11 mouse cellular contexts compared by ENCODE assay signal in the genomic region with DNA sequence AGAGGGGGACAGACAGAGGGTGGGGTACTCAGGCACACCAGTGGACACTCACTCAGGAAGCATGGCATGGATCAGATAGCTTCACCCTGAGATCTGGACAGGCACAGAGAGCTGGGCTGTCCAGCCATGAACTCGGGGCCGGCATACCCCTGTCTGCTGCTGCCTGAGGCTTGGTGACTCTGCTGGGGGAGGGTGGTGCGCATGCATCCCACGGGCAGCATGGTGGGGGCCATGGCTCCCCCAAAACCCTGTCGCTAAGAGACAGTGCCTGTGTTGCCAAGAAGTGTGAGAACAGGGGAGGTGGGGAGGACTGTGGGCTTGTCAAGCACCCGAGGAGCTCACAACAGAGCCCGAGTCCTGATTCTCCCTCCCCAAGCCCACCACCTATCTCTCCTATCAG. TPM values are rescaled to one million over a fixed set of nuclear protein-coding genes. Genes with fewer than 3 reads are reported as not detected.
DNase-seq lines count a peak whose midpoint lies in the region; ATAC-seq and TF ChIP-seq lines count a peak whose summit lies in the region.
"Had no signal": no experiment of that assay in that cellular context is flagged by ENCODE, and none has a peak within 500 bp of the region (broad histone marks: within the 10 kb centered on the region; RNA-seq: fewer than 3 reads in every experiment).

No protein-coding gene starts in this region.

- 0 out of 2 replicates have a peak, but pooled peaks have one; percentile 8 for ATAC-seq in heart, postnatal 0 days (ENCODE audit: insufficient read depth, low read depth)
- ATAC-seq in embryonic facial prominence, embryonic 13.5 days (ENCODE audit: insufficient number of reproducible peaks, insufficient read depth, low FRiP score, low TSS enrichment, low read depth): peak; percentile 33; the same call in 1 of the 2 replicates
- no peak for ATAC-seq in intestine, embryonic 16.5 days

- no peak for TF ChIP-seq CTCF in heart, postnatal 0 days (IDR thresholded peaks at IDR 0.05; ENCODE audit: low read depth)
- TF ChIP-seq CTCF in olfactory bulb, adult 2 months (IDR thresholded peaks at IDR 0.05; ENCODE audit: insufficient read depth, low read depth, low read length): no peak

- peaks cover 23% of the 10 kb centered on the region for H3K27me3 ChIP-seq in heart, postnatal 0 days (ENCODE audit: control insufficient read depth, insufficient read depth, low read length)
- peaks cover 26% of the 10 kb centered on the region for H3K27me3 ChIP-seq in embryonic facial prominence, embryonic 13.5 days
- H3K27me3 ChIP-seq in intestine, embryonic 16.5 days (replicated peaks; ENCODE audit: control insufficient read depth, insufficient read depth, low read length): no peaks in the 10 kb centered on the region

- no peak for DNase-seq in heart, postnatal 0 days (ENCODE audit: low spot score)
- DNase-seq in heart, postnatal 14 days: no peak
- DNase-seq in layer of hippocampus, adult 18-20 months (ENCODE audit: low spot score in 2 of 2): peak; percentile 83 to 88
- no peak for DNase-seq in adrenal gland, adult 18-20 months (ENCODE audit: low spot score in 2 of 2)
- DNase-seq in MN1 (ENCODE audit: low spot score): no peak
- DNase-seq: thymus, adult 2 months had no signal

- intact Hi-C loops in heart, postnatal 14 days (cut with DNase I): no loop called here

- no peaks in the 10 kb centered on the region for H3K9me3 ChIP-seq in heart, postnatal 0 days (replicated peaks; ENCODE audit: control insufficient read depth, low read length)
- no peaks in the 10 kb centered on the region for H3K9me3 ChIP-seq in embryonic facial prominence, embryonic 13.5 days
- H3K9me3 ChIP-seq in intestine, embryonic 16.5 days (ENCODE audit: control insufficient read depth, low read length): no peaks in the 10 kb centered on the region

- 27% methylated on average over 7 of the region's 7 CpGs for WGBS in heart, postnatal 0 days
- 50% methylated on average over 7 of the region's 7 CpGs for WGBS in embryonic facial prominence, embryonic 13.5 days
- WGBS in olfactory bulb, adult 2 months: 15% methylated on average over 7 of the region's 7 CpGs
- 49% methylated on average over 7 of the region's 7 CpGs for WGBS in intestine, embryonic 16.5 days

- H3K36me3 ChIP-seq in heart, postnatal 0 days (replicated peaks; ENCODE audit: control insufficient read depth, insufficient read depth, low read length): no peaks in the 10 kb centered on the region
- no peaks in the 10 kb centered on the region for H3K36me3 ChIP-seq in embryonic facial prominence, embryonic 13.5 days
- H3K36me3 ChIP-seq in intestine, embryonic 16.5 days (ENCODE audit: control insufficient read depth, insufficient read depth, low read length): no peaks in the 10 kb centered on the region

- no peak overlapping the region for H3K9ac ChIP-seq in heart, postnatal 0 days (replicated peaks; ENCODE audit: low read depth, low read length)
- no peak overlapping the region for H3K9ac ChIP-seq in embryonic facial prominence, embryonic 13.5 days
- no peak overlapping the region for H3K9ac ChIP-seq in intestine, embryonic 16.5 days (ENCODE audit: low read depth, low read length)

- peaks cover 5% of the 10 kb centered on the region; the same call in 1 of the 2 replicates for H3K4me1 ChIP-seq in heart, postnatal 0 days (ENCODE audit: control insufficient read depth, insufficient read depth)
- 0 out of 2 replicates have a peak, but pooled peaks cover 17% of the 10 kb centered on the region for H3K4me1 ChIP-seq in embryonic facial prominence, embryonic 13.5 days
- H3K4me1 ChIP-seq in olfactory bulb, adult 2 months (ENCODE audit: control insufficient read depth, insufficient read depth, low read length): peaks cover 34% of the 10 kb centered on the region
- H3K4me1 ChIP-seq in intestine, embryonic 16.5 days (ENCODE audit: control insufficient read depth, insufficient read depth, low read length): no peaks in the 10 kb centered on the region

- H3K27ac ChIP-seq in heart, postnatal 0 days (ENCODE audit: low read depth): no peak overlapping the region
- H3K27ac ChIP-seq in embryonic facial prominence, embryonic 13.5 days: no peak overlapping the region
- peak overlapping the region; percentile 94 for H3K27ac ChIP-seq in olfactory bulb, adult 2 months (ENCODE audit: insufficient read depth, low read depth, low read length)
- no peak overlapping the region for H3K27ac ChIP-seq in intestine, embryonic 16.5 days (ENCODE audit: low read length)

- no peak for TF ChIP-seq EP300 in heart, postnatal 0 days (IDR thresholded peaks at IDR 0.05; ENCODE audit: low read depth)

- H3K4me2 ChIP-seq in heart, postnatal 0 days (ENCODE audit: low read depth, low read length): no peak overlapping the region
- no peak overlapping the region for H3K4me2 ChIP-seq in embryonic facial prominence, embryonic 13.5 days
- no peak overlapping the region for H3K4me2 ChIP-seq in intestine, embryonic 16.5 days (ENCODE audit: low read depth, low read length)

- no peak overlapping the region for H3K4me3 ChIP-seq in heart, postnatal 0 days (ENCODE audit: low read depth, low read length)
- H3K4me3 ChIP-seq in embryonic facial prominence, embryonic 13.5 days: no peak overlapping the region
- peak overlapping the region; percentile 55 for H3K4me3 ChIP-seq in olfactory bulb, adult 2 months (ENCODE audit: insufficient read depth, low read depth, low read length)
- no peak overlapping the region for H3K4me3 ChIP-seq in intestine, embryonic 16.5 days (ENCODE audit: low read length)

- 0 out of 2 replicates have a peak, but pooled peaks have one; percentile 15 for TF ChIP-seq POLR2A in olfactory bulb, adult 2 months (IDR thresholded peaks at IDR 0.05; ENCODE audit: insufficient read depth, low read depth, low read length)

RNA-seq across cellular contexts. Expression of a gene that starts 0.8 kb away (rescaled TPM):
- 0.08 TPM in 1 of 2 replicates, not detected in the other for total RNA-seq in heart, postnatal 0 days (2014; rRNA removed; ENCODE audit: low replicate concordance)
- polyA plus RNA-seq in heart, postnatal 0 days (2015; fragmentation: Nextera tagmentation; extraction: Ambion mirVana): 0.08 and 0.26 TPM in 2 replicates
- not detected for total RNA-seq in heart, postnatal 14 days (2021)
- 0.60 and 0.83 TPM in 2 replicates for polyA plus RNA-seq in embryonic facial prominence, embryonic 13.5 days (2015; fragmentation: Nextera tagmentation; extraction: Ambion mirVana)
- total RNA-seq in layer of hippocampus, adult 18-20 months (2021): 100 to 1,000 TPM; 653 to 657 TPM
- 357 TPM in 1 of 2 replicates, not detected in the other for polyA plus RNA-seq in olfactory bulb, adult 2 months (2012; ENCODE audit: insufficient read depth, insufficient read length, low replicate concordance, missing spikeins)
- under 1 TPM in 1 of 2 experiments, not detected in 1; 0.13 TPM for total RNA-seq in adrenal gland, adult 18-20 months (2021)
- polyA plus RNA-seq in intestine, embryonic 16.5 days (2015; fragmentation: Nextera tagmentation; extraction: Ambion mirVana): 0.61 TPM in 2 replicates
- total RNA-seq: megakaryocyte, adult 5-6 weeks had no signal
- polyA plus RNA-seq: limb, embryonic 11.5 days had no signal

RNA-seq across cellular contexts. Expression of a gene that starts 13.7 kb away (rescaled TPM):
- not detected in 2 replicates for total RNA-seq in heart, postnatal 0 days (2014; rRNA removed; ENCODE audit: low replicate concordance)
- not detected in 2 replicates for polyA plus RNA-seq in heart, postnatal 0 days (2015; fragmentation: Nextera tagmentation; extraction: Ambion mirVana)
- total RNA-seq in heart, postnatal 14 days (2021): not detected
- polyA plus RNA-seq in embryonic facial prominence, embryonic 13.5 days (2015; fragmentation: Nextera tagmentation; extraction: Ambion mirVana): not detected in 2 replicates
- total RNA-seq in layer of hippocampus, adult 18-20 months (2021): 1 to 10 TPM; 1.7 to 2.2 TPM
- polyA plus RNA-seq in olfactory bulb, adult 2 months (2012; ENCODE audit: insufficient read depth, insufficient read length, low replicate concordance, missing spikeins): not detected in 2 replicates
- total RNA-seq in adrenal gland, adult 18-20 months (2021): not detected
- polyA plus RNA-seq in intestine, embryonic 16.5 days (2015; fragmentation: Nextera tagmentation; extraction: Ambion mirVana): not detected in 2 replicates
- total RNA-seq: megakaryocyte, adult 5-6 weeks had no signal
- polyA plus RNA-seq: limb, embryonic 11.5 days had no signal

RNA-seq across cellular contexts. Expression of a gene that starts 20.6 kb away (rescaled TPM):
- 3.4 and 6.1 TPM in 2 replicates for total RNA-seq in heart, postnatal 0 days (2014; rRNA removed; ENCODE audit: low replicate concordance)
- 0.49 and 0.56 TPM in 2 replicates for polyA plus RNA-seq in heart, postnatal 0 days (2015; fragmentation: Nextera tagmentation; extraction: Ambion mirVana)
- 1 to 10 TPM; 2.5 to 5.5 TPM for total RNA-seq in heart, postnatal 14 days (2021)
- 3.9 and 4.3 TPM in 2 replicates for polyA plus RNA-seq in embryonic facial prominence, embryonic 13.5 days (2015; fragmentation: Nextera tagmentation; extraction: Ambion mirVana)
- 10 to 100 TPM; 46.8 to 50.8 TPM for total RNA-seq in layer of hippocampus, adult 18-20 months (2021)
- not detected in 2 replicates for polyA plus RNA-seq in olfactory bulb, adult 2 months (2012; ENCODE audit: insufficient read depth, insufficient read length, low replicate concordance, missing spikeins)
- total RNA-seq in adrenal gland, adult 18-20 months (2021): 1 to 10 TPM; 4.8 to 5.4 TPM
- polyA plus RNA-seq in intestine, embryonic 16.5 days (2015; fragmentation: Nextera tagmentation; extraction: Ambion mirVana): 1.0 TPM in 2 replicates

RNA-seq across cellular contexts. Expression of a gene that starts 29.0 kb away (rescaled TPM):
- total RNA-seq in heart, postnatal 0 days (2014; rRNA removed; ENCODE audit: low replicate concordance): 48.3 and 85.2 TPM in 2 replicates
- polyA plus RNA-seq in heart, postnatal 0 days (2015; fragmentation: Nextera tagmentation; extraction: Ambion mirVana): 22.6 and 24.2 TPM in 2 replicates
- total RNA-seq in heart, postnatal 14 days (2021): 10 to 100 TPM; 17.7 to 23.0 TPM
- polyA plus RNA-seq in embryonic facial prominence, embryonic 13.5 days (2015; fragmentation: Nextera tagmentation; extraction: Ambion mirVana): 35.0 and 38.4 TPM in 2 replicates
- total RNA-seq in layer of hippocampus, adult 18-20 months (2021): 10 to 100 TPM; 50.9 to 54.2 TPM
- polyA plus RNA-seq in olfactory bulb, adult 2 months (2012; ENCODE audit: insufficient read depth, insufficient read length, low replicate concordance, missing spikeins): not detected in 2 replicates
- 10 to 100 TPM; 21.6 to 31.7 TPM for total RNA-seq in adrenal gland, adult 18-20 months (2021)
- 46.2 and 51.8 TPM in 2 replicates for polyA plus RNA-seq in intestine, embryonic 16.5 days (2015; fragmentation: Nextera tagmentation; extraction: Ambion mirVana)

RNA-seq across cellular contexts. Expression of a gene that starts 32.5 kb away (rescaled TPM):
- total RNA-seq in heart, postnatal 0 days (2014; rRNA removed; ENCODE audit: low replicate concordance): 36.5 and 48.8 TPM in 2 replicates
- polyA plus RNA-seq in heart, postnatal 0 days (2015; fragmentation: Nextera tagmentation; extraction: Ambion mirVana): 82.5 and 83.3 TPM in 2 replicates
- 100 to 1,000 TPM; 129 to 134 TPM for total RNA-seq in heart, postnatal 14 days (2021)
- polyA plus RNA-seq in embryonic facial prominence, embryonic 13.5 days (2015; fragmentation: Nextera tagmentation; extraction: Ambion mirVana): 98.6 and 103 TPM in 2 replicates
- total RNA-seq in layer of hippocampus, adult 18-20 months (2021): 10 to 100 TPM; 20.2 to 22.1 TPM
- not detected in 2 replicates for polyA plus RNA-seq in olfactory bulb, adult 2 months (2012; ENCODE audit: insufficient read depth, insufficient read length, low replicate concordance, missing spikeins)
- total RNA-seq in adrenal gland, adult 18-20 months (2021): 100 to 1,000 TPM in 1 of 2 experiments, 10 to 100 TPM in 1; 79.4 to 114 TPM
- 165 and 167 TPM in 2 replicates for polyA plus RNA-seq in intestine, embryonic 16.5 days (2015; fragmentation: Nextera tagmentation; extraction: Ambion mirVana)

Comparison
In these comparisons a context has a peak if more than half of its experiments do, and no peak if none do; other contexts are left out.
1. DNase-seq: peak in layer of hippocampus, adult 18-20 months (2 of 2); none in heart, postnatal 0 days (single experiment), heart, postnatal 14 days (0 of 2), adrenal gland, adult 18-20 months (0 of 2) and MN1 (single experiment).
2. RNA of a gene that starts 0.8 kb away (total RNA-seq): 653 to 657 TPM in layer of hippocampus, adult 18-20 months; 0.13 TPM in adrenal gland, adult 18-20 months, 0.08 TPM in heart, postnatal 0 days and not detected in heart, postnatal 14 days; every median in the first group is over 100 times any median in the second.